Mouse (Mus musculus) liver, adult 2 months (tissue): ENCODE measurements at regions not wholly inside any gene's neighbourhood (a gene's known extent, or its start where the extent isn't known, plus 50 kb on each side); places are given as distances from the start of the nearest gene placed in this dataset.

Experiments used
- DNase-seq: peaks from one replicate; pipeline ENCODE4 v3.0.0-alpha.2; 2011; ENCODE audit warnings: low read depth, low spot score; ENCODE audit errors: extremely low read depth
- H3K27ac ChIP-seq: fragments of 200-500 bp; replicated peaks from 2 replicates; pipeline ENCODE4 v1.5.1; 2012; ENCODE audit warnings: low read depth, mild to moderate bottlenecking, control low read depth, inconsistent platforms, low read length; ENCODE audit not compliant: insufficient read depth
- H3K27me3 ChIP-seq: fragments of 200-500 bp; 2 replicates; pipeline ENCODE4 v1.6.1; 2012; ENCODE audit warnings: mild to moderate bottlenecking, moderate library complexity, low read length, inconsistent platforms; ENCODE audit not compliant: control insufficient read depth, insufficient read depth
- H3K36me3 ChIP-seq: fragments of 200-500 bp; 2 replicates; pipeline ENCODE4 v1.6.1; 2012; ENCODE audit warnings: low read length, inconsistent platforms; ENCODE audit not compliant: control insufficient read depth, insufficient read depth
- H3K4me1 ChIP-seq: fragments of 200-500 bp; 2 replicates; pipeline ENCODE4 v1.6.1; 2011; ENCODE audit warnings: low read length; ENCODE audit not compliant: control insufficient read depth, insufficient read depth
- H3K4me3 ChIP-seq: fragments of 200-500 bp; 2 replicates; pipeline ENCODE4 v1.5.1; 2011; ENCODE audit warnings: low read depth, mild to moderate bottlenecking, control low read depth, low read length, moderate library complexity; ENCODE audit not compliant: insufficient read depth
- H3K79me2 ChIP-seq: fragments of 200-500 bp; 2 replicates; pipeline ENCODE4 v1.6.1; 2012; ENCODE audit warnings: inconsistent platforms, mild to moderate bottlenecking, low read length, moderate library complexity; ENCODE audit not compliant: control insufficient read depth, insufficient read depth
- H3K9ac ChIP-seq: fragments of 200-500 bp; 2 replicates; pipeline ENCODE4 v1.6.1; 2012; ENCODE audit warnings: low read depth, mild to moderate bottlenecking, control low read depth, inconsistent platforms, low read length
- CTCF ChIP-seq: fragments of 200-500 bp; IDR thresholded peaks from 2 replicates; pipeline ENCODE4 v1.5.1; 2011; ENCODE audit warnings: low read depth, low read length, control low read depth
- POLR2A ChIP-seq: fragments of 200-500 bp; IDR thresholded peaks from 2 replicates; pipeline ENCODE4 v1.6.1; 2011; ENCODE audit warnings: low read length, control low read depth; ENCODE audit not compliant: insufficient read depth; ENCODE audit errors: extremely low read depth
- WGBS: fragments of 180-500 bp; shearing (Covaris S2); methylation state at CpG from one replicate; pipeline ENCODE4 v1.1.7; 2018; 5-methylcytosine and 5-hydroxymethylcytosine counted together

DNA sequence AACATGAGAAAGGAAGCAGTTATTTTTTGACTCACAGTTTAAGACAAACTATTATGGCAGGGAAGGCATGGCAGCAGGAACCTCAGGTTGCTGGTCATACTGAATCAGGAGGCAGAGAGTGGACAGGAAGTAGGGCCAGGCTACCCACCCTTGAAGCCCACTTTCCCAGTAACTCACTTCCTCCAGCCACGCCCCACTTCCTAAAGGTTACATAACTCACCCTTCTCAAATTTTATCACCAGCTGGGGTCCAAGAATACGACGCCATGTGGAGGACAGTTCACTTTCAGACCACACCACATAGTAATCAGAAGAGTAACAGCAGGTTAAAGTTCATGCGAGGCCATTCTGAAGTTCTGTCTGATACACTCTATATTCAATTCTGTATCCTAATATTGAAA, 101.8 kb downstream of the Ddx1 start:
- Histone ChIP-seq H3K9ac (no peak overlapping the region), H3K4me3 (no peak overlapping the region), H3K27me3 (no peaks in the 10 kb centered on the region), H3K27ac (no peak overlapping the region), H3K79me2 (no peaks in the 10 kb centered on the region), H3K4me1 (peaks cover 2% of the 10 kb centered on the region; the same call in 1 of the 2 replicates), H3K36me3 (no peaks in the 10 kb centered on the region)
- 74% methylated on average over 4 of the region's 4 CpGs for WGBS
- DNase-seq = no peak
- TF ChIP-seq CTCF = no peak
- TF ChIP-seq POLR2A = no peak

DNA sequence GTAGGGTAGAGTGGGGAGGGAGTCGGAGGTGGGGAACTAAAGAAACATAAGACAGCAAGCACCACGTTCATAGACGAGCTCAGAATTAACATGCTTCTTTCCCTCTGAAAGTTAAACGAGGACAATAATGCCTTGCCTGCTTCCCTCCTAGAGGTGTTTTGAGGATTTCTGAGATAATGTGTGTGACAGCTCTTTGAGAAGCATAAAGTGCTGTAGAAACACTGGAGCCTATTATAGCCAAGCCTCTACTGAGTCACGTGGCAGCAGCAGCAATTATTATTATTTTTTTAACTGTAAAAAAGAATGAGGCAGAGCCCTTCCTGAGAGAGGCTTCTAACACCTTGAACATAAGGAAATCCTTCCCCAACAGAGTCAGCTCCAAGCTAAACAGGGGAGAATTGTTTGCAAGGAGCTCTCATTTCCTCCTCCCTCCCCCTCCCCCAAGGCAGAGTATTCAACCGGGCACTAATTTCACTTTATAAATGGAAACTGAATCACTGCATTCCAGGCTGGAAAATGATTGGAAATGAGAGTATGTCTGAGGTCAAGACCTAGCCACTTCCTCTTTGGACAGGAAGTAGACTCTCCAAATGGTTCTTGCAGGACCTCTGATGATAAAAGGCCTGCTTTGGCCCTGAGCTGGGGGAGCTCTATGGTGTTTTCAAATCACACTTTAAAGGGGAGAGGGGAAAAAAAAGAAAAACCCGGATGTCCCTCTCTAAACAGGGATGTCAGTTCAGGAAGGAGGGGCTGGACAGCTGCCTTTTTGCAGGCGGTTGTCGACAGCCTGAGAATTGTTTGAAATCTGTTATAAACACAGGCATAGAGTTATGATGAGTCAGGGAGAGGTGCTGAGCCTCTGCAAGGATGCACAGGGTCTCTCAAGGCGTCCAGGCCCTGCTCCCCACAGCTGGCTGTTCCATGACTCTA, 103.6 kb downstream of the Ddx1 start:
- no peak overlapping the region for H3K4me3 ChIP-seq
- H3K79me2 ChIP-seq = no peaks in the 10 kb centered on the region
- 62% methylated on average over 10 of the region's 10 CpGs for WGBS
- peak; percentile 56 for DNase-seq
- TF ChIP-seq POLR2A = no peak
- no peak for TF ChIP-seq CTCF
- peak overlapping the region; percentile 61; the same call in 1 of the 2 replicates for H3K27ac ChIP-seq
- no peak overlapping the region for H3K9ac ChIP-seq
- no peaks in the 10 kb centered on the region for H3K27me3 ChIP-seq
- H3K36me3 ChIP-seq = no peaks in the 10 kb centered on the region
- peaks cover 2% of the 10 kb centered on the region; the same call in 1 of the 2 replicates for H3K4me1 ChIP-seq

DNA sequence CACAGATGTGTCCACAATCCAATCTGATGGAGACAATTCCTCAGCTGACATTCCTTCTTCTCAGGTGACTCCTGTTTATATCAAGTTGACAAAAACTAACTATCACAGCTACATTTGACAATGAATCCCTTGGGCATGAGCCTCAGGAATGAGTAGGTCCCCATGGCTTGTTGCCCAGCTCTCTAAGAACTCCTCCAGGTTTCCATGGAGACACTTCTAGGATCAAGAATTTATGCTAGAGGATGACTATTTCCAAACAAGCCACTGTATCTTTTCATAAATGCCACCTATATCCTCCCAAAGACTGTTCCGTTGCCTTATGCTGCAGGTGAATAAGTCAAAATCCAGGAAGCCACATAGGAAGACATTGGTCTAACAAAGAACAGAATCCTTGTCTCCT, 104.3 kb downstream of the Ddx1 start:
- Histone ChIP-seq H3K4me3 (no peak overlapping the region), H3K36me3 (no peaks in the 10 kb centered on the region), H3K9ac (no peak overlapping the region), H3K27ac (no peak overlapping the region; the same call in 1 of the 2 replicates), H3K79me2 (no peaks in the 10 kb centered on the region), H3K27me3 (no peaks in the 10 kb centered on the region), H3K4me1 (peaks cover 2% of the 10 kb centered on the region; the same call in 1 of the 2 replicates)
- TF ChIP-seq POLR2A (no peak), CTCF (no peak)
- 69% methylated on average over 1 of the region's 1 CpGs for WGBS
- DNase-seq = no peak

GRCm38 (mm10) chr12:13140636-13141035, 108.4 kb downstream of the Ddx1 start:
- H3K27me3 ChIP-seq = no peaks in the 10 kb centered on the region
- H3K4me1 ChIP-seq = peaks cover 2% of the 10 kb centered on the region; the same call in 1 of the 2 replicates
- no peaks in the 10 kb centered on the region for H3K36me3 ChIP-seq
- H3K4me3 ChIP-seq = no peak overlapping the region
- 88% methylated on average over 6 of the region's 6 CpGs for WGBS
- TF ChIP-seq CTCF (no peak), POLR2A (no peak)
- no peak overlapping the region for H3K9ac ChIP-seq
- no peak overlapping the region for H3K27ac ChIP-seq
- DNase-seq = no peak
- no peaks in the 10 kb centered on the region for H3K79me2 ChIP-seq

DNA sequence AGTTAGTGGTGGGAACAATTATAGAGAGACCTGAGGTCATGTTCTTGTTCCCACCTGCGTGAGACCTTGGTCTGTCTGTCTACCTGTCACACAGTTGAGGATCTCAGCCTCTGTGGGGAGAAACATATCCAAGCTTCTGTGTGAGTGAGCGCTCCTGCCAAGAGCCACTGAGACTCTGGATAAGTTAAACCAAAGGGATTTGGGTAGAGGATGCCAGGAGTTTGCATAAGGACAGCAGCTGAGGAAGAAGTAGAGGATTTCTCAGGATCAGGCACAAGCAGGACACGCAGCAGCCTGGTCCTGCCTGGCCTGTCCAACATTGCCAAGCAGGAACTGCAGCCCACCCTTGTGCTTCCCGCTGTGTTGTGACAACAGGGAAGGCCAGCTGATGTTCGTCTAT, 109.8 kb downstream of the Ddx1 start:
- no peaks in the 10 kb centered on the region for H3K79me2 ChIP-seq
- no peak overlapping the region for H3K27ac ChIP-seq
- no peak overlapping the region for H3K9ac ChIP-seq
- H3K27me3 ChIP-seq = no peaks in the 10 kb centered on the region
- H3K4me1 ChIP-seq = no peaks in the 10 kb centered on the region
- no peaks in the 10 kb centered on the region for H3K36me3 ChIP-seq
- WGBS = 73% methylated on average over 5 of the region's 5 CpGs
- no peak overlapping the region for H3K4me3 ChIP-seq
- TF ChIP-seq CTCF (no peak), POLR2A (no peak)
- DNase-seq = no peak

GRCm38 (mm10) chr12:13134168-13134567, 114.8 kb downstream of the Ddx1 start:
- H3K36me3 ChIP-seq = no peaks in the 10 kb centered on the region
- TF ChIP-seq POLR2A (no peak), CTCF (no peak)
- no peak for DNase-seq
- H3K27me3 ChIP-seq = no peaks in the 10 kb centered on the region
- no peaks in the 10 kb centered on the region for H3K79me2 ChIP-seq
- no peaks in the 10 kb centered on the region for H3K4me1 ChIP-seq
- no peak overlapping the region for H3K27ac ChIP-seq
- no peak overlapping the region for H3K9ac ChIP-seq
- no peak overlapping the region for H3K4me3 ChIP-seq
- WGBS = 91% methylated on average over 10 of the region's 10 CpGs
